8 mouse cellular contexts compared by ENCODE assay signal in the genomic region with DNA sequence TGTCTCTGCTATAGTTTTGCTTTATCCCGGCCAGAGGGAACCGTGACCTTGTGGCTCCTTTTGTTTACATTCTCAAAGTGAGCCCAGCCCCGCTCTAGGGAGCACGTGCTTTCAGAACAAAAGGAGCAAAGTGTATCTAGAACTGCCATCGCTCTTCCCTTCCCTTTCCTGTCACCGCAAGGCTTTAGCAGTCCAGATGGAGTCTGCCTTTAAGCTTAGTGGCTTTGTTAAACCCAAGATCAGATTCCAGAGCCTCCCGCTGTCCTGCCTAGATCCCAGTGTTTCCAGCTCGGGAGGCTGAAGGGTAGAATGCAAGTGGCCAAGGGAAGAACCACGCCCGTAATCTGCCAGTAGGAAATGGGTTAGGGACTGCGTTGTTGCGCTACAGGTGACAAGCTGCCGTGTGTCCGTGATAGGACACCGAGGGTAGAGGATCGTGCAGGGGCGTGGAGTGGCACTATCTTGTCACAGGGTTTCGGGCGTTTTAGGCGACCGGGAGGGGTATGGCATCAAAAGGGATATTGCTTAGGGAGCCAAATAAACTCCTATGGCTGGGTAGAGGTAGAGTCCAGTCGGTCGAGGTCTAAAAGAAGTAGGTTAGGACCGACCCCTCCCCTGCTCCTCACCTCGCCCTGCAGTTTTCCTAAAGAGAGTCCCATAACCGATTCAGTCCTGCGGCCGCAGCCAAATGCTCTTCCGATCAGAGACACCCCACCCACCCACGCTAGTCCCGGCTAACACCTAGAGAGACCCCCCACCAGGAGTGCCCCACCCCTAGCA. TPM values are rescaled to one million over a fixed set of nuclear protein-coding genes. Genes with fewer than 3 reads are reported as not detected.
DNase-seq lines count a peak whose midpoint lies in the region; ATAC-seq lines count a peak whose summit lies in the region.

No protein-coding gene starts in this region.

- intact Hi-C loops in gastrocnemius, postnatal 14 days (cut with DNase I; ENCODE audit: low total_unique reads), result no loop called here

- WGBS in forebrain, embryonic 10.5 days, result under 1% methylated on average over 31 of the region's 31 CpGs
- 0% methylated on average over 31 of the region's 31 CpGs for WGBS in hindbrain, embryonic 16.5 days
- WGBS in lung, embryonic 16.5 days, result 1% methylated on average over 31 of the region's 31 CpGs

- H3K9me3 ChIP-seq in forebrain, embryonic 10.5 days, result no peaks in the 10 kb centered on the region
- H3K9me3 ChIP-seq in hindbrain, embryonic 16.5 days (ENCODE audit: control insufficient read depth, low read length), result no peaks in the 10 kb centered on the region
- H3K9me3 ChIP-seq in lung, embryonic 16.5 days (ENCODE audit: control insufficient read depth, low read length), result 0 out of 2 replicates have a peak, but pooled peaks cover 2% of the 10 kb centered on the region

- H3K27ac ChIP-seq in forebrain, embryonic 10.5 days, result peak overlapping the region; percentile 99
- H3K27ac ChIP-seq in hindbrain, embryonic 16.5 days (ENCODE audit: low read depth, low read length), result peak overlapping the region; percentile 99
- peak overlapping the region; percentile 81 for H3K27ac ChIP-seq in lung, embryonic 16.5 days (ENCODE audit: low read length)

- peak; percentile 21 for ATAC-seq in hindbrain, embryonic 16.5 days
- peak; percentile 13 for ATAC-seq in lung, embryonic 16.5 days (ENCODE audit: low read depth)
- no peak for ATAC-seq in granulocyte monocyte progenitor cell, adult 5-6 weeks (replicated peaks; ENCODE audit: poor library complexity, severe bottlenecking)

- peak overlapping the region; percentile 62 for H3K4me2 ChIP-seq in hindbrain, embryonic 16.5 days (ENCODE audit: low read length)
- H3K4me2 ChIP-seq in lung, embryonic 16.5 days (ENCODE audit: low read depth, low read length), result peak overlapping the region; percentile 94

- peak; percentile 46 for DNase-seq in CD4-positive, CD25-positive, alpha-beta regulatory T cell, adult 2 months (ENCODE audit: low read depth, low spot score)
- peak; percentile 40 for DNase-seq in WW6 (ENCODE audit: low read depth, low spot score)
- peak; percentile 63 for DNase-seq in forebrain, embryonic 10.5 days (ENCODE audit: extremely low spot score, low spot score)
- peak; percentile 28 for DNase-seq in spleen, adult 12 weeks (ENCODE audit: low spot score)
- no peak for DNase-seq in gastrocnemius, postnatal 14 days

- peaks cover 18% of the 10 kb centered on the region for H3K27me3 ChIP-seq in forebrain, embryonic 10.5 days (ENCODE audit: poor library complexity, severe bottlenecking)
- H3K27me3 ChIP-seq in hindbrain, embryonic 16.5 days (replicated peaks; ENCODE audit: control insufficient read depth, insufficient read depth, low read length), result no peaks in the 10 kb centered on the region
- no peaks in the 10 kb centered on the region for H3K27me3 ChIP-seq in lung, embryonic 16.5 days (ENCODE audit: control insufficient read depth, insufficient read depth, low read depth, low read length)

- H3K36me3 ChIP-seq in forebrain, embryonic 10.5 days (replicated peaks), result peaks cover 24% of the 10 kb centered on the region
- peaks cover 14% of the 10 kb centered on the region for H3K36me3 ChIP-seq in hindbrain, embryonic 16.5 days (ENCODE audit: control insufficient read depth, insufficient read depth, low read length)
- peaks cover 16% of the 10 kb centered on the region for H3K36me3 ChIP-seq in lung, embryonic 16.5 days (ENCODE audit: control insufficient read depth, insufficient read depth, low read length)

- peak overlapping the region; percentile 97 for H3K9ac ChIP-seq in hindbrain, embryonic 16.5 days (ENCODE audit: low read depth, low read length)
- H3K9ac ChIP-seq in lung, embryonic 16.5 days (ENCODE audit: low read length), result peak overlapping the region; percentile 93

- peak overlapping the region; percentile 91 for H3K4me3 ChIP-seq in forebrain, embryonic 10.5 days
- H3K4me3 ChIP-seq in hindbrain, embryonic 16.5 days (ENCODE audit: low read length), result peak overlapping the region; percentile 96
- peak overlapping the region; percentile 92 for H3K4me3 ChIP-seq in lung, embryonic 16.5 days (ENCODE audit: low read length)

- peaks cover 52% of the 10 kb centered on the region for H3K4me1 ChIP-seq in forebrain, embryonic 10.5 days
- peaks cover 37% of the 10 kb centered on the region for H3K4me1 ChIP-seq in hindbrain, embryonic 16.5 days (ENCODE audit: control insufficient read depth, insufficient read depth, low read depth, low read length)
- H3K4me1 ChIP-seq in lung, embryonic 16.5 days (replicated peaks; ENCODE audit: control insufficient read depth, insufficient read depth, low read length), result peaks cover 10% of the 10 kb centered on the region

RNA-seq across cellular contexts. Expression of gene Stmn1, which starts 0.5 kb away (rescaled TPM):
- 2,040 and 2,174 TPM in 2 replicates for polyA plus RNA-seq in forebrain, embryonic 10.5 days (2016; fragmentation: Nextera tagmentation; extraction: Ambion mirVana)
- 5,655 and 5,657 TPM in 2 replicates for polyA plus RNA-seq in hindbrain, embryonic 16.5 days (2015; fragmentation: Nextera tagmentation; extraction: Ambion mirVana)
- polyA plus RNA-seq in lung, embryonic 16.5 days (2015; fragmentation: Nextera tagmentation; extraction: Ambion mirVana), result 1,638 and 1,729 TPM in 2 replicates
- 10 to 100 TPM; 29.4 to 37.7 TPM for total RNA-seq in gastrocnemius, postnatal 14 days (2021)
- 878 and 904 TPM in 2 replicates for total RNA-seq in granulocyte monocyte progenitor cell, adult 5-6 weeks (2014; fragmentation: Nextera tagmentation)
- total RNA-seq in granulocyte monocyte progenitor cell, adult 5-6 weeks (2017), result 966 and 982 TPM in 2 replicates

RNA-seq across cellular contexts. Expression of gene Paqr7, which starts 28.9 kb away (rescaled TPM):
- 2.7 and 3.1 TPM in 2 replicates for polyA plus RNA-seq in forebrain, embryonic 10.5 days (2016; fragmentation: Nextera tagmentation; extraction: Ambion mirVana)
- 40.5 and 46.7 TPM in 2 replicates for polyA plus RNA-seq in hindbrain, embryonic 16.5 days (2015; fragmentation: Nextera tagmentation; extraction: Ambion mirVana)
- polyA plus RNA-seq in lung, embryonic 16.5 days (2015; fragmentation: Nextera tagmentation; extraction: Ambion mirVana), result 6.9 and 8.7 TPM in 2 replicates
- total RNA-seq in gastrocnemius, postnatal 14 days (2021), result 1 to 10 TPM; 3.9 to 5.4 TPM
- 11.2 and 12.9 TPM in 2 replicates for total RNA-seq in granulocyte monocyte progenitor cell, adult 5-6 weeks (2014; fragmentation: Nextera tagmentation)
- 9.5 and 12.8 TPM in 2 replicates for total RNA-seq in granulocyte monocyte progenitor cell, adult 5-6 weeks (2017)

RNA-seq across cellular contexts. Expression of gene Aunip, which starts 43.2 kb away (rescaled TPM):
- 30.3 and 32.8 TPM in 2 replicates for polyA plus RNA-seq in forebrain, embryonic 10.5 days (2016; fragmentation: Nextera tagmentation; extraction: Ambion mirVana)
- polyA plus RNA-seq in hindbrain, embryonic 16.5 days (2015; fragmentation: Nextera tagmentation; extraction: Ambion mirVana), result 2.4 and 2.9 TPM in 2 replicates
- polyA plus RNA-seq in lung, embryonic 16.5 days (2015; fragmentation: Nextera tagmentation; extraction: Ambion mirVana), result 14.5 and 15.7 TPM in 2 replicates
- under 1 TPM; 0.29 to 0.86 TPM for total RNA-seq in gastrocnemius, postnatal 14 days (2021)
- 15.0 and 25.6 TPM in 2 replicates for total RNA-seq in granulocyte monocyte progenitor cell, adult 5-6 weeks (2014; fragmentation: Nextera tagmentation)
- 24.2 and 26.4 TPM in 2 replicates for total RNA-seq in granulocyte monocyte progenitor cell, adult 5-6 weeks (2017)
